Mouse (Mus musculus) neutrophil, adult 5-6 weeks (primary cell): ENCODE measurements at regions not wholly inside any gene's neighbourhood (a gene's known extent, or its start where the extent isn't known, plus 50 kb on each side); places are given as distances from the start of the nearest gene placed in this dataset.

Experiments used
- ATAC-seq: fragments of 151-379, 151-347 bp; 2 replicates; pipeline ENCODE4 v1.8.0; 2017; ENCODE audit warnings: mild to moderate bottlenecking, moderate TSS enrichment; ENCODE audit not compliant: insufficient number of reproducible peaks, poor library complexity, low FRiP score, severe bottlenecking; ENCODE audit errors: extremely low read depth

DNA sequence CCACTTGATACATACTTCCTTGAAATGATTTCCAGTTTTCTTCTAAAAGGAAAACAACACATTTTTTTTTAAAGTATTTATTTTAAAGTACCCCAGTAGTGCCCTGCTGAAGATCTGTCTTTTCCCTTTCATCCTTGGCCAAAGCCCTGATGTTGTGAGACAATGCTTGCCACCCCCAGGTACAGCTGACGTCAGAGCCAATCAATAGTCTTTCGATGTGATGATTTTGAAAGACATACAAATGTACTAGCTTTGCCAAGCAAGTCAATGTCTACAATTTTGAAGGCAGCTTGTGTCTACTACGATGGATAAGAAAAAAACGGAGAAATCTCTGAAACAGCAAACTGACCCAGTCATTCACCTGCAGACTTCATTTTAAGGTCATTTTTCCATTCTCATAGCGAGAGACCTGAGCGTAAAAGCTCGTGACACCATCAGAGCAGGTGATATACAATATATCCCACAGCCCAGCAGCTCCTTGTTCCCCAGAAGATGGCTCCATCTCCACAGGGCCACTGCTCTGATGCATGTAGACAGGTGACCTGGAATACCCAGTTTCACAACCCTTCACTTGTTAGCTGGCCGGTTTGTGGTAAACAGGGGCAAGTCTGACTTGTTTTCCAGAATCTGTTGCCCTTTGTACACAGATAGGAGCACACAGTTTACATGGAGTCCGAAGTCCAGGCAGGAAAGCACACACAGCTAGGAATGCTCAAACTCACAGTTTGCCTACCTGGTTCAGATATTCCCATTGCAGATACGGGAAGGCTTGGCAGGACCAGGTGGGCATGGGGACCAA is 129.0 kb downstream of the Irs2 start:
- ATAC-seq, result no peak

DNA sequence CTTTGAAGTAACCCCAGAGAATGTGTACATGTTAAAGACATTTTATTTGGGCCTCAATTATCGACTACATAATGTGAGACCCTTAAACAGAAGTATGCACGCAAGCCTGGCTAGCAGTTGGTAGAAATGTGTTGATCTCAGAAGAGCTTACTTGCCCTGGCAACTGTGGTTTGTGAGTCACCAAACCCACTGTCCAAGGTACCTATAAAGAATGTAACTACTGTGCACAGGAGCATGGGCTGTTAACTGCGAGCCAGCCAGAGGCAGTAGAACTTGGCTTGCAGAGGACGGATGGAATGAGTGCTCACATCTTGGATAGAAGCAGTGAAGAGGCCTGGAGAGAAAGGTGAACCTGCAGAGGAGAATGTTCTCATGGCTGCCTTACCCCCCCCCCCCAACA is 129.9 kb downstream of the Irs2 start:
- no peak for ATAC-seq

DNA sequence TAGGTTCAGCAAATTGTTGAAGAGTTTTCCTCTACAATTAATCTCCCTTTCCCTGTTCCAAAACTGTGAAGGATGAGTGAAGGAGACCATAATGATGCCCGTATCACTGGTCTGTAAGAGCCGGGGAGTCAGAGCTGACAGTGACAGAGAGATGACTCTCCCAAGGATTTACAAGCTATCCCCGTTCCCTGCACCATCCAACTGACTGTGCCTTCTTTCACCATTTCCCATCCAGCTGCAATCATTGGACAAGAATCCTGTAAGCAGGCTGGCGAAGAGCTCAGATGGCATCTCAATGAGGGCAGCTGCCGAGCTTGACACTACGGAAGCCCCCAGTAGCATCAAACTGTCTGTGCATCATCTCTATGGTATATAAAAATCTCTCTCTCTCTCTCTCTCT is 133.1 kb downstream of the Irs2 start:
- no peak for ATAC-seq

DNA sequence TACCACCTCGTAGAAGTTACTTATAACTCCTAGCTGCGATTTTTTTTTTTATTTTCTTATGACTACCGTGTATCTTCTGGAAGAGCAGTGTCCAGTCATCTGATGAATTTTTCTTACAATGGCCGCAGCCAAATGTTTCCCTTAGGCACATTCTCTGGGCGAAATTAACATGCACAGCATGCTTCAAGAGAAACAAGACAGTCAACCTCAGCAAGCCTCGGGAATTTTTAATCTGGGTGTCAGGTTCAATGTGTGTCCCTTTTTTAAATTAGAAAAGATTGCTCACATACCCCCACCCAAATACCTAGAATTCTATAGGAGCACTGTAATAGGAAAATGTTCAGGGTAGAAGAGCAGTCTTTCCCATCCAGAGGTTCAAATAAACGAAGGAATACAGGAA is 136.8 kb downstream of the Irs2 start:
- no peak for ATAC-seq

DNA sequence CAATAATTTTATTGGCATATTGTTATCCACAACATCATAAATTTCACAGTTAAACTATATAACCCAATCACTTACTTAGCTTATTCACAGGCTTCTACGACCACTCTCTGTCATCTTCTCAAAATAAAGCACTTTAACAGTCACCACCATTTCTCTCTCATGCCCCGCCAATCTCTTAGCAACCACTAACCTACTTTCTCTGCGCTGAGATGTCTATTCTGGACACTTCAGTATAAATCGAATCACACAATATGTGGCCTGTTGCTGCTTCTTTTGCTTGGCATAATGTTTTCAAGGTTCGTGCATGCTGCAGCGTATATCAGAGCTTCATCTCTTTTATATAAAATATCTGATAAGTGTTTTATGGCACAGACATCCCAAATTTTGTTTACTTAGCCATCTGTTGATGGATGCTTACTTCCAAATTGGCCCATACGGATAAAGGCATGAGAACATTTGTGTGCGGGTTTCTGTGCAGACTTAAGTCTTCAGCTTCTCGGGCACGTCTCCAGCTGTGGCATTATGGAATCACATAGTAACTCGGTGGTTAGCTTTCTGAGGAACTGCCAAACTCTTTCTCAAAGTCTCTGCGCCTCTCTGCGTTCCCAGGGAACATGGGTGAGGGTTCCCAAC is 137.7 kb downstream of the Irs2 start:
- ATAC-seq, result no peak

DNA sequence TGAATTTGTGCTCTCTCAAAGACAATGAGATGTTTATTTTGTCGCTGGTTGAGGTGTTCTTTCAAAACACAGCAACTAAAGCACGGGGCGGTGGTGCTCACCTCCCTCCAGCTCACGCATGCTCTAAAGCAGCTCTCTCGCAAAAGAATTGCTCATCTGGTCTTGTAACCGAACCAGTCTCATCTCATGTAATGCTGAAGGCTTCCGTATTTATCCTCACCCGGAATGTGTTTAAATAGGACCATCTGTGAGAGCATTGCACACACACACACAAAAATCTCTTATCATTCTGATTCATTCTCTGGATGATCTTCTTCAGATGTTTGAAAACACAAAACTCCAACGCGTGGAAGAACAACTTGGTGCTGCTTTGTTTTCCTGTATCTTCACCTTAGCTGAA is 138.4 kb downstream of the Irs2 start:
- no peak for ATAC-seq

DNA sequence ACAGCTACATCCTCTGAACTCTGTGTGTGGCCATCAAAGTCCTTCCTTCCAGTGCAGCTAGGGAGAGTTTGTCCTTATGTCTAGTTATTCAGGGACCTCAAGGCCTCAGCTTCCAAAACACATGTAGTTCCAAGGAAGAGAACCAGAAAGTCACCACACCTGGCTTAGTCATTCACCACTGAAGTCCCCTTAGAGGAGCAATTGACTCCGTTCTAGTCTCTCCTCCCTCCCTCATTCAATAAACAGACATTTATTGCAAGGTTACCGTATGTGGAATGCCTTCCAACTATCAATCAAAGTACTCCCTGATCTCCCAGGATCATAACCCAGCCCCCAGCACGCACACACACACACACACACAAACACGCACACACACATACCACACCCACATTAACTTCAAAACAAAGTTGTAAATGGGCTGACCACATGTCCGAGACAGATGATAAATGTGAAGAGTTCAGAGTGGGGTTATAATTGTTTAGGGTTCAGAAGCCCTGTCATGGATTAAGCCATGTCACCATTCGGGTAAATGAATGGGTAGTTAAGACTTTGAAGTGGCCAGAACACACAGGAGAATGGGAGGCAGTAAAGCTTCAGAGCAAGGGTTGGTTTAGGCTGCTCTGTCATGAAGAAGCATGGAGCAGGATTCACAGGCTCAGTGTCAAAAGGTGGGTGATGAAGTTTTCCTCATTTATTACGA is 141.4 kb downstream of the Irs2 start:
- ATAC-seq, result no peak

DNA sequence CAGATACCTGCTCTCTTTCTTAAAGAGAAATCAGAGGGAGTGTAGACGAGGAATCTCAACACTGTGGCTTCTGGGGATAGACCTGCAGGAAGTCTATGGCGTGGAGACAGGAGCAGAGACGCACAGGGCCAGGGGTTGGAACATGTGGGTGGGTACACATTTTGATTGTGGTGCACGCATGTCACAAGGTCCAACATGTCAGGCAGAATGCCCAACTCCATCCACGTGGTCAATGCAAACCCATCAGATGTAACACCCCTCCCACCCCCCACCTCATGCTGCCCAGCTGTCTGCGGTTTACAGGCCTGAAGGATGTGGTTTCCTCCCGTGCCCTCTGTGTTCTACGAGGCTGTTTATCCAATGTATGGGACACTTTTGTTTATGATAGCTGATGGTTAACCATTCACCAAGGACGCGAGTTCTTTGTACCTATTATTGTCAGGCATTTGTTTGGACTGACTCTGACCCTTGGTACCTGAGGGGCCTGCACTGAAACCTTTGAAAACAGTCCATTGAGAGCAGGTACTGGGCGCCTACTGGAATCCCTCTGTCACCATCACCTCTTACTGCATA is 142.2 kb downstream of the Irs2 start:
- 0 out of 2 replicates have a peak, but pooled peaks have one; percentile 13 for ATAC-seq

DNA sequence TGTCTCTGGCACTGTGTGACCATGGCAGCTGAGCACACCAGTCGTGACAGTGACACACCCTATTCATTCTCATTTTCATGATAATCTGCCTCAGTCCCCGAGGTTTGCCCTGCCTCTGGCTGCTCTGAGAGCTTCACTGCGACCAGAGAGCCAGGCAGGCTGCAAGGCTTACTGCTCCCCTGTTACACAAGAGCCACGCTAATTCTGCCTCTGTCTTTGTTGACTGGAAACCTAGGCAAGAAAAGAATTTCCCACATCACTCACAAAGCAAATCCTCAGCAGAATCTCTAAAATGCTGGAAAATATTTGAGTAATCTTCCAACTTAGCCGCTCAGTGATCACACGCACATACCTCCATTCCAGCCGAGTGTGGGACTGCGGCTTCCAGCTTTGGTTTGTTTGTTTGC is 142.8 kb downstream of the Irs2 start:
- ATAC-seq, result no peak

DNA sequence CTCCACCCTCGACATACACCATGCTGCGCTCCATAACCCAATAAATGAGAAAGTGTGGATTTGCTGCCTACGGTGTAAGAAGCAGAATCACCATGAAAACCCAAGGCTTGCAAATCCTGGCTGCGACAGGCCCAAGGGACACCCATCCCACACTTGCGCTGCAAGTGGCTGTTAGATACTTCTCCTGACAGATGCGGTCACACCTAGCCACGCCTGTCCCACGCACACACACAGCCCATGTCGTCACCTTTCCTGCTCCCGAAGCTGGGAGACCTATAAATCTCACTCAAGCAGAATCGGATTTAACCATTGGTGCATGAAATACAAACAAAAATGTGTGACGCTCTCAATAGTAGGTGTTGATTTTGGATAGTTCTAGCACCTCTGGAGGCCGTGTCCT is 145.8 kb downstream of the Irs2 start:
- no peak for ATAC-seq

DNA sequence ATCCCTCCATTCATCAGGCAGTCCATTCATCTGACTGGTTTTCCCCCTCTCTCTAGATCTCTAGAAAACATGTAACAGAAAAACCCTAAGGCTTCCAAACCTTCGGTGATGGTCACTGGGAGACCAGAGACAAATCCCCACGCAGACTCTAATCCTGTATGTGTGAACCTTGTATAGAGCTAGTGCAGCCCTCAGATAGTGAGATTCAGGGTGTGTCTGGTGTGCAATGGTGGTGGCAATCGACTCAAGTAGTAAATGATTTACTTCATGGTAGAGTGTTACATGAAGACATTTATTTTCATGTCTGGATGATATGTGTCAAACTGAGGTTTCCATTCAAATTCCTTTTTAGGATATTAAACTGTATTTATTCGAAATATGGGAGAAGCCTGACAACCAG is 147.4 kb downstream of the Irs2 start:
- ATAC-seq, result no peak

DNA sequence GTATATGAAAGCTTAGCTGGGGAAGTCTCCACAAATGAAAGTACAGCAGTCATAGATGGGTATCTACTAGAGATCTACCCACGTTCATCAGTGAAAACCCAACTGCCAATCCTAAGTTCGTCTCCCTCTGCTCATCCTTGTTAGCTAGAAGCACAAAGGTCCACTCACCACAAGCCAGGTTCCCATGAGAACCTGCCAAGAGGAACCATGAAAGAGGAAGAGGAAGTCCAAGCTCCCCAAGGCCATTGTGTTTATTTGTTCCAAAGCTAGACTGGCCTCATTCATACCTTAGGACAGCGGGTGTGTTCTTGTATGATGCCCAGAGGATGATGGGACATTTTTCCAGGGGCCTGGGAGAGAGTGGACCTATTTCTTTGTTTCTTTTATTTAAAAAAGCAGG is 150.4 kb downstream of the Irs2 start:
- peak; percentile 74 for ATAC-seq

DNA sequence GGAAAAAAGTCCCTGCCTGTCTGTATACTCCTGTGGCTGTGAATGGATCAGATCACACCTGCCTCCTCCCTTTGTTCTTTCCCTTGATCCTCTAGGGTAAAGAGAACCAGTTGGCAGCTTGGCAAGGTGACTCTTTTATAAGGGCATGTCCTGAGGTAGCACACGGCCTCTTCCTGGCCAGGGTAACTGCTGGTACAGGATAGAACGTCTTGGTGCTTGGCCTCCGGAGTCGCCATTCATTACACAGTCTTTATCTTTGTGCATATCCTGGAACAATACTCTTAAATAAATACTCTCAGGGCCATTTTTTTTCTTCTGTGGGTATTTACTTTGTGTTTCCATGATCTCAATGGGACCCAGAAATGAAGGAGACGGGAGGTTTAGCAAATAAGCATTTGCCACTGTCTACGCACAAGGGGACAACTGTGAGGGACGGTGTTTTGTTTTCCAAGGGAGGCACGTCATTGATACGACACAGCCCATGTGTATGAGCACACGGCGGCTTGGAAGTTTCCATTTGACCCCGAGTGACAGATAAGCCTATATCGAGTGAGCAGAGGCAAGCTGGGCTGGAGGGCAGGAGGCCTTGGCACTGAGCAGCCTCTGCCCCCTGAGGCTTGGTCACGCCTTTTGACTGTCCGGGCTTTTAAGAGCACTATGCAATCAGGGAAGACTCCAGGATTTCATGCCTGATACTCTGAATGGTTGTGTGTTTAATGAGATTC is 151.1 kb downstream of the Irs2 start:
- no peak for ATAC-seq

DNA sequence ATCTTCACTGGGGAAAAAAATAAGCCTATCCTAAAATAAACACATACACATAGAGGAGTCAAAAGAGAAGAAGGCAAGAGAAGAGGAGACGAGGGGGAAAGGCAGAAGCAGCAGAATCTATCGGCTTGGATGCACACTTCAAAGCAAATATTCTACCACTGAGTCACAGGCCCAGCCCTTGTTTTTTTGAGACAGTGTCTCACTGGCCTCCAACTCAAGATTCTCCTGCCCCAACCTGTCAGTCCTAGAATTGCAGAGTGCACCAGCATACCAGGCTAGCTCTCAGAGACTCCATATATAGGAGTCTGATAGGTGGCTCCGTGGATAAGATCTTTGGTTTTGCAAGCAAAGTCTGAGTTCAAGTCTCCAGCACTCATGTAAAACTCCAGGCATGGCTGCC is 152.6 kb downstream of the Irs2 start:
- ATAC-seq, result no peak

DNA sequence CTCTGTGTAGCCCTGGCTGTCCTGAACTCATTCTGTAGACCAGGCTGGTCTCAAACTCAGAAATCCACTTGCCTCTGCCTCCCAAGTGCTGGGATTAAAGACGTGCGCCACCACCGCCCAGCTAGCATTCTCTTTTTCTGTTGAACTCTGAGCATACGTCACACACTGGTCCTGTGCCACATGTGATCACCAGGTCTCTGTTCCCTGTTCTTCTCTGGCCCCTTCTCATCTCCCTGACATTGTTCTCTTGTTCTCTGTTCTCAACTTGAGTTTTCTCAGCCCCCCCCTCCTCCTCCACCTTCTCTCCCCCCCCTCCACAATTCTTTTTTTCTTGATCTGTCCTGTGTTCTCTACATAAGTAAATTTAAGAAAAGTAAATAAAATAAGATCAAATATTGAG is 153.1 kb downstream of the Irs2 start:
- no peak for ATAC-seq

DNA sequence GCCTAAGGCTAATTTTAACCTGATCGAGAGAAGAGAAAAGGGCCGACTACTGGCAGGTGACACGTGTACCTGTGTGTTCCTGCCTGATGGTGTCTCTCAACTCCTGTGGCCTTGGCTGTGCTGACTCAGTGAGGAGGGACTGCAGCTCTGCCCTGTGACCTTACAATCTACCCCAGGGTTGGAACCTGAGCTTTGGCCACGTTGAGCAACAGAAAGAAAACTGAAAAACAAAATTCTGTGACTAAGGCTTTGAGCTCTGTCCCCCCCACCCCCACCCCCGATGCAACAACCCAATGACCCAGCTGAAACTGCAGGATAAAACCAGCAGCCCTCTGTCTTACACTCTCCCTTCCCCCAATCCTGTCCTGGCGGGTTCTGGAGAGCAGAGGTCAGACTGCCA is 153.7 kb downstream of the Irs2 start:
- ATAC-seq, result no peak

DNA sequence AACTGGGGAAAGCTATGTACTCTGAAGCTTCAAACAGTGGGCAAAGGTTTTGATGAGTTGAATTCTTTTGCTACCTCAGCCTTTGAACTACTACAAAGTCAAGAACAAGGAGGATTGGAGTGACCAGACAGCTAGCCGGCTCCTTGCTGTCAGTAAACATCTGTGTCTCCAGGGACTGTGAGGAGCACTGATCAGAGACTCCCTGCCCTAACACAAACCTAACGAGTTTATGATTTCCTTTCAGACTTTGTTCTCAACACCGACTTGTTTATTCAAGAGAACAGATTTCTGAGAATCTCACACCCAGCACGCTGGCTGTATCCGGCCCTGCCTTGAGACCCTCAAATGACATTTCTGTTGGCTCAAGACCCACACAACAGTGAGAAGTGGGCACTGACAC is 154.4 kb downstream of the Irs2 start:
- no peak for ATAC-seq

DNA sequence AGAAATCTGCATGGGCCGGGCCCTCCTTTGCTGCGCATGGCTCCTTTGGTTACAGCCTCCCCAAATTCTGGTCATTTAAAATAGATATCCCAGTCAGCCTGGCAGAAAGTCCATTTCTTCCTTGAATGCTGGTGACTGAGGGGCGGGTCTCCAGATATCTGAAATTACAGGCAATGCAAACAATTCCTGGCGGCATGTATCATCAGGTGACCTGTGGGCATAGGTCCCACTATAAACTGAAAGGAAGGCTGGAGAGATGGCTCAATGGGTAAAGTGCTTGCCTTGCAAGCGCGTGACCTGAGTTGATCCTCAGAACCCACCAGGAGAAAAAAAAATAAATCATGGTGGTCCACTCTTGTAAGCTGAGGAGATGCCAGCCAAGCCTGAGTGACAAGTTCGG is 158.3 kb downstream of the Irs2 start:
- ATAC-seq, result no peak

DNA sequence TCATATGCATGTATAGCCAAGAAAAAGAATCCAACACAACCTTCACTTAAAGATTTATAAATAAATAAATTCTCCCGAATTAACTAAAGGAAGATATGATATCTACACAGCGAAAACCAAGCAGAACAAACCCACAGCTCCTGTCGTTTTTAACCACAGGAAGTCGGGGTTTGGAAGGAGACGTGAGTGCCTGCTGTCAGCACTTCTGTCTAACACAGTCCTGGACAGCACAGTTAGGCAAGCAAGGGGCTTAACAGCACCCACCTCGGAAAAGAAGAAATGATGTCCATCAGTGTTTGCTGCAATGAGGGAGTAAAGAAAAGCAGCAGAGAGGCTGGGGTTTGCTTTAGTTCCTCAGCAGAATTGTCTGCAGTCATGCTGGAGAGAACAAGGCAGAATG is 162.7 kb downstream of the Irs2 start:
- ATAC-seq, result no peak
